Mouse (Mus musculus): Measurements from ENCODE around the gene Cdk20. TPM values are rescaled to one million over a fixed set of nuclear protein-coding genes. Genes with fewer than 3 reads are reported as not detected.

The Cdk20 gene
- 14.9 and 16.2 TPM in 2 replicates for polyA plus RNA-seq (2015; fragmentation: Nextera tagmentation; extraction: Ambion mirVana)

- peak within 1 kb of the TSS; percentile 83 for H3K27ac ChIP-seq
- WGBS = under 1% methylated on average over 57 of the region's 57 CpGs
Observed at GRCm38 (mm10) chr13:64432017-64432995, at the start of gene Cdk20. Gene Cdk20 (plus strand): TSS chr13:64432314.

DNA sequence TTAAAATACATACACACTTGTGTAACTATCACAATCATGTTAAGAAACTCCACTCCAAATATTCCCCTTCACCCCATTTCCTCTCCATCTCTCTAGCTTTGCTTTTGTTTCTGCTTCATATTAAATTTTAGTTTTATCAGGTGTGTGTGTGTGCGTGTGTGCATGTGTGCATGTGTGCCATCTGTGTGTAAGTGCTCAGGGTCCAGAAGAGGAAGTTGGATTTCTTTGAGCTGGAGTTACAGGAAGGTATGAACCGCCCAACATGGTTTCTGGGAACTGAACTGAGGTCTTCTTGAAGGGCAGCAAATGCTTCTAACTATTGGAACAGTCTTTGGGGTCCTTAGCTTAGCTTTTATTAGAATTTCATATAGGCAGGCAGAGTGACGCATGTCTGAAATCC, 47.2 kb upstream of the Cdk20 start:
- WGBS = 85% methylated on average over 3 of the region's 3 CpGs
- H3K27me3 ChIP-seq = no peaks in the 10 kb centered on the region
- ATAC-seq = no peak
- no peaks in the 10 kb centered on the region for H3K36me3 ChIP-seq (ENCODE audit: poor library complexity, severe bottlenecking)
- no peak overlapping the region for H3K4me3 ChIP-seq
- H3K9ac ChIP-seq = no peak overlapping the region
- H3K4me1 ChIP-seq = no peaks in the 10 kb centered on the region
- H3K9me3 ChIP-seq (replicated peaks) = no peaks in the 10 kb centered on the region
- H3K27ac ChIP-seq = no peak overlapping the region
- no peak overlapping the region for H3K4me2 ChIP-seq

More at GRCm38 (mm10) chr13:64432017-64432995, at the start of gene Cdk20:
- Histone ChIP-seq H3K9me3 (replicated peaks) (no peaks in the 10 kb centered on the region), H3K4me1 (peaks cover 16% of the 10 kb centered on the region), H3K27me3 (no peaks in the 10 kb centered on the region), H3K4me3 (peak within 1 kb of the TSS; percentile 64), H3K4me2 (peak within 1 kb of the TSS; percentile 75), H3K36me3 (ENCODE audit: poor library complexity, severe bottlenecking) (no peaks in the 10 kb centered on the region), H3K9ac (peak within 1 kb of the TSS; percentile 72)
- ATAC-seq = peak; percentile 99

DNA sequence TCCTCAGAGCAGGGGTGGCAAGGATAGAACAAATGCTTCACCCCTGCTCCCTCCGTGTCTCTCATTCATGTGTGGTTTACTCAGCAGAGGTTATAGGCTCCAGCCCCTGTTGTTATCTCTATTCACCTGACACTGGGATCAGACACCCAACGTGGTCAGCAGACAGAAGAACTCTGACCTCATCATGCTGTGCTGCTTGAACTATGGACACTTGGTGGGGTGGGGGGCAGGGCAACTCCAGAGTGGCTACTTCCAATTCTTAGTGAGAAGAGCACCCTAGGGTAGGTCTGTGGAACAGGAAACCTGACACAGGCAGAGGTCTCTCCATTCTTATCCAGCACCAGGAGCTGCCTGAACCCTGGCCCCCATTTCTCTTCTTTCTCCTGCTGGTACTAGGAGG, 46.1 kb upstream of the Cdk20 start:
- WGBS = 42% methylated on average over 2 of the region's 2 CpGs
- H3K9ac ChIP-seq = no peak overlapping the region
- H3K4me3 ChIP-seq = no peak overlapping the region
- no peak overlapping the region for H3K4me2 ChIP-seq
- no peaks in the 10 kb centered on the region for H3K9me3 ChIP-seq (replicated peaks)
- no peaks in the 10 kb centered on the region for H3K4me1 ChIP-seq
- H3K27ac ChIP-seq = no peak overlapping the region
- no peak for ATAC-seq
- H3K27me3 ChIP-seq = no peaks in the 10 kb centered on the region
- H3K36me3 ChIP-seq (ENCODE audit: poor library complexity, severe bottlenecking) = no peaks in the 10 kb centered on the region

DNA sequence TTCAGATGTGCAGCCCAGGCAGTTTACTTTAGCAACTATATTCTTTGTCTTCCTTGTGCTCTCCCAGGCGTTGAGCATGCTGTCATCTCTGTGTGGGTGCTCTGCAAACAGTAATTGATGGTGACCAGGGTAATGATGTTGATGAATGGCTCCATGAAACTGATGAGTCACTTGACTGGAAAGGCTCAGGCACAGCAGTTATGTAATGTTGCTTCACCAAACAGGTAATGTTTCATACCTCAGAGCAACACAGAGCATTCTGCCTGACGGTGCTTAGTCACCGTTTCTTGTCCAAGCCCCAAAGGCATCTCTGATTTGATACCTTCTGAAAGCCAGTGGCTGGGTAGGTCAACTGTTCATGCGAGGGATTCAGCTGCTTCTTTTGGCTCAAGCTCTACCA, 43.7 kb upstream of the Cdk20 start:
- no peaks in the 10 kb centered on the region for H3K36me3 ChIP-seq (ENCODE audit: poor library complexity, severe bottlenecking)
- no peak overlapping the region for H3K27ac ChIP-seq
- 85% methylated on average over 4 of the region's 4 CpGs for WGBS
- no peak overlapping the region for H3K4me2 ChIP-seq
- H3K4me1 ChIP-seq = no peaks in the 10 kb centered on the region
- H3K9ac ChIP-seq = no peak overlapping the region
- no peaks in the 10 kb centered on the region for H3K9me3 ChIP-seq (replicated peaks)
- H3K27me3 ChIP-seq = no peaks in the 10 kb centered on the region
- H3K4me3 ChIP-seq = no peak overlapping the region
- ATAC-seq = no peak

DNA sequence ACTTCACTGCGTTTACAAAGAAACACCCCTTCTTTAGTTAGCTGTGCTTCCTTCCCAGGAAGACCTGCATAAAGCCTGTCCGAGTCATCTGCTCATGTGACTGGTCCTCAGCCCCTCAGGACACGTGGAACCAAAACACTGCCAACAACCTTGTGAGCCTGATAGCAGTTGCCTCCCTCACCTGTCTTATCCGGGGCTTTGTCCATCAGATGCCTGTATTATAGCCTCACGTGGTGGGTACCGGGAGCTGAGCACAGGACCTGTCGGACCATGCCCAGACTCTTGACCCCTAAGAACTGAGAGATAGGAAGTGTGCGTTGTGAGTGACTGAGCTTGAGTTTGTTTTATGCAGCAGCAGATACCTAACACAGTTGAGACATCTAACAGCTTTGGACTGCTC, 35.1 kb upstream of the Cdk20 start:
- no peak overlapping the region for H3K4me3 ChIP-seq
- H3K27me3 ChIP-seq = no peaks in the 10 kb centered on the region
- H3K9ac ChIP-seq = no peak overlapping the region
- H3K9me3 ChIP-seq (replicated peaks) = no peaks in the 10 kb centered on the region
- 80% methylated on average over 8 of the region's 8 CpGs for WGBS
- no peak for ATAC-seq
- no peak overlapping the region for H3K27ac ChIP-seq
- no peak overlapping the region for H3K4me2 ChIP-seq
- no peaks in the 10 kb centered on the region for H3K36me3 ChIP-seq (ENCODE audit: poor library complexity, severe bottlenecking)
- no peaks in the 10 kb centered on the region for H3K4me1 ChIP-seq

- H3K9me3 ChIP-seq (replicated peaks) = no peaks in the 10 kb centered on the region
- no peak for ATAC-seq
- no peaks in the 10 kb centered on the region for H3K36me3 ChIP-seq (ENCODE audit: poor library complexity, severe bottlenecking)
- no peaks in the 10 kb centered on the region for H3K27me3 ChIP-seq
- H3K4me1 ChIP-seq = no peaks in the 10 kb centered on the region
- H3K4me3 ChIP-seq = no peak overlapping the region
- WGBS = 88% methylated on average over 1 of the region's 1 CpGs
- no peak overlapping the region for H3K4me2 ChIP-seq
- no peak overlapping the region for H3K27ac ChIP-seq
- no peak overlapping the region for H3K9ac ChIP-seq
Observed at GRCm38 (mm10) chr13:64398065-64398464, 34.0 kb upstream of the Cdk20 start.

- H3K4me3 ChIP-seq = no peak overlapping the region
- ATAC-seq = no peak
- no peaks in the 10 kb centered on the region for H3K36me3 ChIP-seq (ENCODE audit: poor library complexity, severe bottlenecking)
- H3K27me3 ChIP-seq = no peaks in the 10 kb centered on the region
- H3K27ac ChIP-seq = no peak overlapping the region
- WGBS = 85% methylated on average over 3 of the region's 3 CpGs
- H3K4me1 ChIP-seq = no peaks in the 10 kb centered on the region
- no peaks in the 10 kb centered on the region for H3K9me3 ChIP-seq (replicated peaks)
- H3K9ac ChIP-seq = no peak overlapping the region
- H3K4me2 ChIP-seq = no peak overlapping the region
Observed at GRCm38 (mm10) chr13:64399906-64400305, 32.2 kb upstream of the Cdk20 start.

- no peak overlapping the region for H3K27ac ChIP-seq
- H3K4me2 ChIP-seq = no peak overlapping the region
- no peak overlapping the region for H3K4me3 ChIP-seq
- WGBS = 57% methylated on average over 7 of the region's 7 CpGs
- H3K9ac ChIP-seq = no peak overlapping the region
- H3K36me3 ChIP-seq (ENCODE audit: poor library complexity, severe bottlenecking) = no peaks in the 10 kb centered on the region
- no peak for ATAC-seq
- H3K4me1 ChIP-seq = no peaks in the 10 kb centered on the region
- no peaks in the 10 kb centered on the region for H3K27me3 ChIP-seq
- H3K9me3 ChIP-seq (replicated peaks) = no peaks in the 10 kb centered on the region
Observed at GRCm38 (mm10) chr13:64400801-64401361, 31.2 kb upstream of the Cdk20 start.

DNA sequence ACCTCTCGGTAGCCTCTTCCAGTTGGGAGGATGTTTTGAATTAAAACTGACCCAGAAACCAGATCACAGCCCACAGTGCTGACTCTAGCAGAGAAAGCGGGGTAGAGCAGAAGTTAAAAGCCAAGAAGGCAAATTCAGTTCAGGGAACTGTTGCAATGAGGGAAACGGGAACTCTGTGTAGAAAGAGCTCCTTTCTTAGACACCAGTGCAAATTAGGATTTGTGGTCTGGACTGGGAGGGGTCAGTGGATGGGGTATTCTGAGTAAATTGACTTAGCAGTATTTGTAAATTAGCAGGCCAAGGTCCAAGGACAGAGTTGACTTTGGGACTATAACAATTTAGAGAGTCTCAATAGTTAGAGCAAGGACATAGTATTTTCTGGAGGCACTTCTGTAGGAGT, 30.1 kb upstream of the Cdk20 start:
- H3K27me3 ChIP-seq = no peaks in the 10 kb centered on the region
- ATAC-seq = no peak
- H3K4me2 ChIP-seq = no peak overlapping the region
- 78% methylated on average over 3 of the region's 3 CpGs for WGBS
- H3K4me1 ChIP-seq = no peaks in the 10 kb centered on the region
- no peaks in the 10 kb centered on the region for H3K36me3 ChIP-seq (ENCODE audit: poor library complexity, severe bottlenecking)
- H3K27ac ChIP-seq = no peak overlapping the region
- H3K4me3 ChIP-seq = no peak overlapping the region
- H3K9me3 ChIP-seq (replicated peaks) = no peaks in the 10 kb centered on the region
- no peak overlapping the region for H3K9ac ChIP-seq

GRCm38 (mm10) chr13:64402504-64402949, 29.6 kb upstream of the Cdk20 start:
- Histone ChIP-seq H3K27me3 (no peaks in the 10 kb centered on the region), H3K4me3 (no peak overlapping the region), H3K4me1 (no peaks in the 10 kb centered on the region), H3K36me3 (ENCODE audit: poor library complexity, severe bottlenecking) (no peaks in the 10 kb centered on the region), H3K9ac (no peak overlapping the region), H3K9me3 (replicated peaks) (no peaks in the 10 kb centered on the region), H3K4me2 (no peak overlapping the region), H3K27ac (no peak overlapping the region)
- ATAC-seq = no peak
- 91% methylated on average over 10 of the region's 10 CpGs for WGBS

- Histone ChIP-seq H3K4me1 (no peaks in the 10 kb centered on the region), H3K9me3 (replicated peaks) (no peaks in the 10 kb centered on the region), H3K36me3 (ENCODE audit: poor library complexity, severe bottlenecking) (no peaks in the 10 kb centered on the region), H3K4me3 (no peak overlapping the region), H3K27me3 (no peaks in the 10 kb centered on the region), H3K27ac (no peak overlapping the region), H3K4me2 (no peak overlapping the region), H3K9ac (no peak overlapping the region)
- WGBS = 85% methylated on average over 8 of the region's 8 CpGs
- ATAC-seq = no peak
Observed at GRCm38 (mm10) chr13:64402951-64403460, 29.1 kb upstream of the Cdk20 start.

- H3K27ac ChIP-seq = no peak overlapping the region
- H3K4me2 ChIP-seq = no peak overlapping the region
- H3K4me3 ChIP-seq = no peak overlapping the region
- H3K9ac ChIP-seq = no peak overlapping the region
- no peak for ATAC-seq
- no peaks in the 10 kb centered on the region for H3K9me3 ChIP-seq (replicated peaks)
- H3K27me3 ChIP-seq = no peaks in the 10 kb centered on the region
- 68% methylated on average over 3 of the region's 3 CpGs for WGBS
- no peaks in the 10 kb centered on the region for H3K4me1 ChIP-seq
- no peaks in the 10 kb centered on the region for H3K36me3 ChIP-seq (ENCODE audit: poor library complexity, severe bottlenecking)
Observed at GRCm38 (mm10) chr13:64403519-64403918, 28.6 kb upstream of the Cdk20 start.
